Mouse (Mus musculus): ENCODE results near the gene Nr2c2ap. TPM values are rescaled to one million over a fixed set of nuclear protein-coding genes. Genes with fewer than 3 reads are reported as not detected.

The Nr2c2ap gene
- 10 to 100 TPM; 10.9 to 12.8 TPM for total RNA-seq (2021)

DNA sequence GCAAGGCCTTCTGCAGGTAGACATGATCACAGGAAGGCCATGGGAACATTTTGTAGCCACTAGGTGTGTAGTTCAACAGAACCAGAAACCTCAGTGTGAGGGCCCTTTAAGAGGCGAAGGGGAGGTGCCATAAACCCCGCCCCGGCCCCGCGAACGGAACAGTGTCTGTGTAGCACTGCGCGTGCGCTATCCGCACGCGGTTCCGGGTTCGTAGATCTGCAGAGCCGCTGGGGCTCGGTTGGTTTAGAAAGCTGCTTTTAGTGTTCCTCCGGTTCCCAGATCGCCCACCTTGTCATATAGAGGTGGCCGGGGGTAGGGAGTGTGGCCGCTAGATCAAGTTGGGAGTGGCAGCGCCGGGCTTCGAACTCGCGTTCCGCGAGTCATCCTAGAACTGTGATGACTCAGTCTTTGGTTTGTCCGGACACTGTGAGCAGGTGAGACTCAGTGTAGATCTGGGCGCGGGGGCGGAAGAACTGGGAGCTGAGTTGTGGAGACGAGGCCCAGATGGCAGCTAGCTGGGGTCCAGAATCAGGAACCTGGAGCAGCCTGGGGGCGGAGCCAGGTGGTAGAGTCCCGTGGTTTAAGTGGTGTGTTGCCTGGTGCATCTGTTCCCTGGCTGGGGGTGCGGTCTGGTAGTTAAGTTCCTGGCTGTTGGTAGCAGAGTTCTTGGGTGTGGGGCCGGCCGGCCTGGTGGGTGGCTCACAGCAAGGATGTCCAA, at the start of gene Nr2c2ap:
TSS of gene Nr2c2ap (plus strand) at position 168 of the 718 bp plus-strand sequence.
- intact Hi-C loops (cut with DNase I): no loop called here
- DNase-seq: peak; percentile 83 to 87

DNA sequence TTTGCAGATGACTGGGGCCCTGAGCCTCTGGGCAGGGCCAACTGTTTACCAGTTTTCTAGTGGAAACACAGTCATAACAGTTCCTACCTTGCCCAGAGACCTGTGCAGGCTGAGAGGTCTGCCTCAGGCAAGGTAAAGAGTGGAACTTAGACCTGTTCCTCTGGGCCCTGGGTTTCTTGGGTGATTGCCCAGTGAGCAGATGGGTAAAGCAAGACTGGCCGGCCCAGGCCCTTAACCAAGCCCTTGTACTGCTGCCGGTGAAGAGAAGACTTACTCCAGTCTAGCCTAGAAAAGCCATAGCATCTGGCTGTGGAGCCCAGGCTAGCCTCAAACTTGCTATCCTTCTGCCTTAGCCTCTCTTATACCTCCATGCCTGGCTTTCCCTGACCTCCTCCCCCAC, 49.2 kb upstream of the Nr2c2ap start:
- intact Hi-C loops (cut with DNase I): no loop called here
- no peak for DNase-seq

DNA sequence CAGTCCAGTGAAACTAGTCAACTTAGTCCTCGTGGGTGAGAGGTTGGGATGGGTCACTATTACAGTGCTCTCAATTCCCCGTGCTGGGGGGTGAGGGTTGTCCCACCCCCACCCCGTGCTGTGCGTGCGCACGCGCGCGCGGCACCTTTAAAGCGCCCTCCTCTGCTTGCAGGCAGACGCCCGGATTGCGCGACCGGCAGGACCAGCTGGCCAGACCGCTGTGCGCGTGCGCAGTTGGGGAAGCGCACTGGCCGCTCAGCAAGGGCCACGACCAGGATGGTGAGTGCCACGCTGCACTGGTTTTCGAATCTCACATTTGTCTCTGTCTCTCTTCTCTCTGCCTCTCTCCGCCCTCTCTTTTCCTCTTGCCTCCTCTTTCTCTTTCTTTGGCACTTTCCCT, 47.8 kb upstream of the Nr2c2ap start, which contains the start of gene Hapln4:
TSS of gene Hapln4 (plus strand) at position 173 of the 400 bp plus-strand sequence.
- intact Hi-C loops (cut with DNase I): no loop called here
- peak in 1 of 2 experiments; percentile 34 for DNase-seq

DNA sequence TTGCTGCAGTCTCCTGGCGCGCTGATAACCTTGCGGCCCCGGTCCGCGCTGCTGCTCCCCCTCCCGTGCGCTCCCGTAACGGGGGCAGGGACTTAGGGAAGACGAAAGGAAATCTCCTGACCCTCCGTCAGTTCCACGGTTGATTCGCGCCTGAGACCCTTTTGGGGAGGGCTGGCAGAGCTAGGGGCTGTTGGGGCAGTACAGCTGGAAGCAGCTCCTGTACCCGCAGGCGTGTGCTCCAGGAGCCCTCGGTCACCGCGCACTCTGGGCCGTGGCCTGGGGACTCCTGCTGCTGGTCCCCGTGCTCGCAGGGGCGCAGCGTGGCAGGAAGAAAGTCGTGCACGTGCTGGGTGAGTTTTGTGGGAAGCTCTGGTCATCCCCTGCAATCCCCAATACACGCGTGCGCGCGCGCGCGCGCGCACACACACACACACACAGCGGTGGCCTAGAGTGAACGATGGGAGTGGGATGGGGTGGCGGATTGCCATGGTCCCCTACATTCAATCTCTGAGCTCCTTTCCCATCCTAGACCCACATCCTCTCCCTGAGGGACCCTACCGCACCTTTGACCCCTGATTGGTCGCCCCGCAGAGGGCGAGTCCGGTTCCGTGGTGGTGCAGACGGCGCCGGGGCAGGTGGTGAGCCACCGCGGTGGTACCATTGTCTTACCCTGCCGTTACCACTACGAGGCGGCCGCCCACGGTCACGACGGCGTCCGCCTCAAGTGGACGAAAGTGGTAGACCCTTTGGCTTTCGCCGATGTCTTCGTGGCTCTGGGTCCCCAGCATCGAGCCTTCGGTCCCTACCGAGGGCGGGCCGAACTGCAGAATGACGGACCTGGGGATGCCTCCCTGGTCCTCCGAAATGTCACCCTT, 46.7 kb upstream of the Nr2c2ap start:
- DNase-seq: no peak
- intact Hi-C loops (cut with DNase I): loop anchor here (5.0 kb wide), 2 partner anchors 83 to 138 kb away; no protein-coding TSS in a partner anchor

DNA sequence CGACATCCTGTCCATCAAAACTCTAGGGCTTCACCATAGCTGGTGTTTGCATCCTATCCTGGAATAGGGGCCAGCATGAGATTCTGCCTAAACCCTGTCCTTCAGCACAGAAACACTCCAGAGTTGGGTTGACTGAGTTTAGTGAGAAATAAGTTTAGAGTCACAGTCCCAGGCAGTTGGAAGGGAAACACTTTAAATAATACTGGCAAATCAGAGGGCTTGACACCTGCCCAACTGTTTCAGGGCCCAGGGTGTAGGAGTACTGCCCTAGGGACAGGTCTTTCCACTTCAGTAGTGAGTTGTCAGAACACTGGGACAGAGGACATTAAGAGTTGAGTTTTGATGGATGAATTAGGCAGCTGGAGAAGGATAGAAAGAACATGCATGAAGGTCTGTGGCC, 45.0 kb upstream of the Nr2c2ap start:
- intact Hi-C loops (cut with DNase I): loop anchor here (5.0 kb wide), 2 partner anchors 81 to 136 kb away; no protein-coding TSS in a partner anchor

DNA sequence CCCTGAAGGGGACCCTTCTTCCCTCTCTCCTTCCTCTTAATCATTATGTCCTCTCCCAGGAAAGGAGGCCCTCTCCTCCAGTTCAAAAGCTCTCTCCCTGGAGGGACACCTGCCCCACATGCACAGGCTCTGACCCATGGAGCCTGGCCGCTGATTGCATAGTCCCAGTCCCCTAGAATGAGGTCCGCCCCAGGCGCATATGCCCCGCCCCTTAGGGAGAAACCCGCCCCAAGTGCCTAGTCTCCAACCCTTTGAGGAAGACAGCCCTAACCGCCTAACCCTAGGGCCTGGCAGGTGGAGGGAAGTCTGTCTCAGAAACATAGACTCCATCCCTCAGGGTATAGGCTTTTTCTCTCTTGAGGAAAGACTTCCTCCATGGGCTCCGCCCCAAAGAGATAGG, 43.9 kb upstream of the Nr2c2ap start:
- intact Hi-C loops (cut with DNase I): loop anchor here (5.0 kb wide), 2 partner anchors 80 to 135 kb away; no protein-coding TSS in a partner anchor
- DNase-seq: no peak

More for the DNA sequence above, 45.0 kb upstream of the Nr2c2ap start:
- DNase-seq: no peak

DNA sequence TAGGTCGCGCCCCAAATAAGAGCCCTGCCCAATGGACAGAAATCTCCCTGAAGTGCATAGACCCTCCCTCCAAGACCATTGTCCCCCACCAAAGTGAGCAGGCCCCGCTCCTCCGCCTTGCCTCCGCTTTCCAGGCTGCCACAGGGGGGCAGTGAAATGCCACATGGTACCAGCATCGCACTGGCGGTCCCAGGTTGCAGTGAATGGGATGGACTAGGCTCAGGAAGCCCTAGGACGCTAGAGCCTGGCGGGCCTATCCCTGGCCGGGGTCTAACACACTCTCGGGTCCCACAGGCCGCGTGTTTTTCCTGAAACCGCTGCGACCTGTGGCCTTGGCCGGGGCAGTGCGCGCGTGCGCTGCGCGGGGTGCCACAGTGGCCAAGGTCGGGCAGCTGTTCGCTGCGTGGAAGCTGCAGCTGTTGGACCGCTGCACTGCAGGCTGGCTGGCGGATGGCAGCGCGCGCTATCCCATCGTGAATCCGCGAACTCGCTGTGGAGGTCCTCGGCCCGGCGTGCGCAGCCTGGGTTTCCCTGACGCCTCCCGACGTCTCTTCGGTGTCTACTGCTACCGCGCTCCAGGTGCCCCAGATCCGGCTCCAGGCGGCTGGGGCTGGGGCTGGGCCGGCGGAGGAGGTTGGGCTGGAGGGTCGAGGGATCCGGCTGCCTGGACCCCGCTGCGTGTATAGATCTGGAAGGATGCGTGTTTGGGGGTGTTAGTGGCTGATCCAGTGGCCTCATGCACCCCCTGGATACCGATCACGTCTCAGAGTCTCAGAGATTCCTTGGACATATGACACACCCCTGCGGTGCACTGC, 43.1 kb upstream of the Nr2c2ap start:
- intact Hi-C loops (cut with DNase I): loop anchor here (5.0 kb wide), 2 partner anchors 79 to 134 kb away; no protein-coding TSS in a partner anchor

DNA sequence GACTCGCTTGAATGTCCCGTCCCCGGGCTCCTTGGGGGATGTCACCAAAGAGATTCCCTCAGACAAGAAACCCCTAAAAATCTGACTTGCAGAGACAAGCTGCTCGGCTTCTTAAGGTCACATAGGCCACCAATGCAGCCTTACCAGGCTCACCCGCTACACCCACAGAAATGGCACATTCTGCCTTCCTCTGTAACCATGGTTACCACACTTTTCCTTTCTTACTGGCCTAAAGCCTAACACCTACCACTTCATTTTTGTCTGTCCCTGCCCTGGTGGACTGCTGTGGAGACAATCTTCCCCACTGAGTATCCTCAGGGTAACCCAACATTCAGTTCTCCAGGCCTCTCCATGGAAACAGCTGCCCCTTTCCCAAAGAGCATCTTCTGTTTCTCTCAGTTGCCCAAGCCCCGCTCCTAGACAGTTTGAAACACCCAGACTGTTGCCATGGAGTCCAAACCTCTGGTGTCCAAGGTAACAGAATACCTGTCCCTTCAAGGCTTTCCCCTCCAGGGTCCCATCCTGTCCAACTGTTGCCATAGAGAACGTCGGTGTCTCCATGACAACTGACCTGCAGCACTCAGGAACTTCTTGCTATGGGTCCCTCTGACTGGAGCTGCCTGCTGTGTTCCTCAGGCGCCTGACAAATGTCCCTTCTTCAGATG, 41.7 kb upstream of the Nr2c2ap start:
- no peak for DNase-seq
- intact Hi-C loops (cut with DNase I): loop anchor here (5.0 kb wide), 2 partner anchors 78 to 133 kb away; no protein-coding TSS in a partner anchor

More for the DNA sequence above, 43.1 kb upstream of the Nr2c2ap start:
- peak; percentile 53 to 55 for DNase-seq

DNA sequence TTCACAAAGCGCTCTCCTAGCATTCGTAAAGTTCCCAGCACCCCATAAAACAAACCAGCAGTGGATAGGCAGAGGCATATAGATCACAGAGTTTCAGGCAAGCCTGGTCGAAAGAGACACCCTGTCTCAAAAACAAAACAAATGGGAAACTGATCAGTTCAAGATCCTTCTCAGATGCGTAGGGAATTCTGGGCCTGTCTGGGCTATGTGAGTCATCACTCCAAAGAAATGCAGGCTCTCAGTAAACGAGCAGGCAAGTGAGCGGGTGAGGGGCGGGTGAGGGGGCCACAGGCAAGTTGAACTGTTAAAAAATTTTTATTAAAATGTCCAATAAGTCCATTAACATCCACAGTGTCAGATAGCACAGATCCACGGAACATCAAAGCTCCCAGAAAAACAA, 38.3 kb upstream of the Nr2c2ap start:
- intact Hi-C loops (cut with DNase I): no loop called here
- no peak for DNase-seq

DNA sequence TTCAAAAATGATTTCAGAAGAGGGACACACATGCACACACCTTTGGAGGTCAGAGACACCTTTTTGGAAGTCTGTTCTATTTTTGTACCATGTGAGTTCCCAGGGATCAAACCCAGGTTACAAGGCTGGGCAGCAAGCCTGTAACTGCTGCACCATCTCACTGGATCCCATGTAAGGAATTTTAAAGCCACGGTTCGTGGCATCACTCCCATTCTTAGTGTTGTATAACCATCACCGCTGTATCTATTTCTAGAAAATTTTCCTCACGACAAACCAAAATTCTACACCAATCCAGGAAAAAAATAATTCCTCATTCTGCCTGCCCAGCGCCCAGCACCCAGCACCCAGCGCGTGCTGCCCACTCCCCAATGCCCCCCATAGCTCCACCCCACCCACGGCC, 31.9 kb upstream of the Nr2c2ap start:
- DNase-seq: no peak
- intact Hi-C loops (cut with DNase I): no loop called here

DNA sequence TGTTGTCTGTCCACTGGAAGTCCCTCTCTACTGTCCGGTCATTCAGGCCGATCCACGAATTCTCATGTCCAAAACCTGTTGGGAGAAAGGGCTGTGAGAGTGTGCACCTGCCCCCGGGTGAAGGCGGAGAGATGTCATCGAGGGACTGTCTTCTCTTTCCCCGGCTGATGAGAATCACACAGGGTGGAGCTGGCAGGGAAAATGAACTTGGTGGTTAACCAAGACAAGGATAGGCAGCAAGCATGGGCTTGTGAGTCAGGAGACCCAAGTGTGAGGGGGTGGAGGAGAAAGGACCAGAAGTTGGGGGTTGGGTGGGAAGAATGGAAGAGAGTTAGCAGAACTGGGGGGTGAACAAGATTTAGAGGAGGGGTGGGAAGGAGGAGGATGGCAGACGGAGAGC, 30.9 kb upstream of the Nr2c2ap start:
- intact Hi-C loops (cut with DNase I): loop anchor here (5.0 kb wide), 1 partner anchor 122 kb away; no protein-coding TSS in a partner anchor
- no peak for DNase-seq

DNA sequence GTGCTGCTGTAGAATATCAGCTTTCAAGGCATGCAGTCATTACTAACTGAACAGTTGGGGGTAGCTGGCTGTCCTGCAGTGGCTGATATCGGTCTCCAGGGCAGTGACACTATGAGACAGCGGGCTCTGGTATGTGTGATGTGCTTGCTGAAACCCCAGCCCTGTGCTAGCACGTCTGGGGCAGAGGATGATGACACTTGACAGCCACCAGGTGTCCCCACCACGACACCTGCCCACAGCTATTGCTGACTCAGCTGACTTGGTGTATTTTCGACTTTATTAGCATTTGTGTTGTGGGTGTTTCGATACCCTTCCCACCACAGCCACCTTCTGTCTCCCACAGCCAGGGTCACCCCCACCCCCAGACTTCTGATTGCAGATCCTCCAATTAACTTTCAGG, 26.6 kb upstream of the Nr2c2ap start:
- peak; percentile 48 to 62 for DNase-seq
- intact Hi-C loops (cut with DNase I): loop anchor here (1.0 to 5.0 kb wide), 3 partner anchors 18 to 118 kb away; no protein-coding TSS in a partner anchor

DNA sequence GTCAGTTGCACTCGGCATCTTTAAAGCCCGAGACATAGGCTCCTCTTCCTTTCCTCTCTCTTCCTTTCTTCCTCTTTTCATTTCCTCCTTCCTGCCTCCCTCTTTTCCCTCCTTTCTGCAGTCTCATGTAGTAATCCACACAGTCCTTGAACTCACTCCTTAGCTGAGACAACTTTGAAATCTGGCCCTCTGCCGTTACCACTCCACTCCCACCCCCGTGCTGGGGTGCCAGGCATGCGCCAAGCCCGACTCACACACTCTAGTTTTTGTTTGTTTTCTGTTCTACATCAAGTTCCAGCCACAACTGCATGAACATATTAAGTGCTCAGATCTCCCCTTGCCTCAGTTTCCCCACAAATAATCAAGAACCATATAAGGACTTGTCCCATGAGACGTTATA, 26.2 kb upstream of the Nr2c2ap start:
- intact Hi-C loops (cut with DNase I): loop anchor here (1.0 to 5.0 kb wide), 3 partner anchors 18 to 117 kb away; no protein-coding TSS in a partner anchor
- DNase-seq: no peak

DNA sequence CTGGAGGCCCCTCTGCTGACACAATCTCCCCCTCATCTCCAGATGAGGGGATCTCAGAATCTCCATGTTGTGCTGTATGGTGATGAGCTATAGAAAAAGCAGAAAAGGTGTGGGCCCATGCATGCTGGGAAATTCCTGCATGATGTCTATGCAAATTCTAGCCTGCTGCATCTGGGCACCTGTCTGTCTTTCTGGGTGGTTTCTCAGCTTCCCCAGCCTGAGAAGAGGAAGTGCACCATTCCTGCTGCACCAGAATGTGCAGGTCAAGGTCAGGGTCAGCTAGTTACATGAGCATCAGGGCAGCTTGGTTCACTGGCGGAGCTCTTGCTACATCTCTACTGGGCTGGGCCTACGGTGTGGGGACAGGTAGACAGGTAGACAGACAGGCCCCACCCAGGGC, 20.7 kb upstream of the Nr2c2ap start:
- DNase-seq: no peak
- intact Hi-C loops (cut with DNase I): no loop called here

DNA sequence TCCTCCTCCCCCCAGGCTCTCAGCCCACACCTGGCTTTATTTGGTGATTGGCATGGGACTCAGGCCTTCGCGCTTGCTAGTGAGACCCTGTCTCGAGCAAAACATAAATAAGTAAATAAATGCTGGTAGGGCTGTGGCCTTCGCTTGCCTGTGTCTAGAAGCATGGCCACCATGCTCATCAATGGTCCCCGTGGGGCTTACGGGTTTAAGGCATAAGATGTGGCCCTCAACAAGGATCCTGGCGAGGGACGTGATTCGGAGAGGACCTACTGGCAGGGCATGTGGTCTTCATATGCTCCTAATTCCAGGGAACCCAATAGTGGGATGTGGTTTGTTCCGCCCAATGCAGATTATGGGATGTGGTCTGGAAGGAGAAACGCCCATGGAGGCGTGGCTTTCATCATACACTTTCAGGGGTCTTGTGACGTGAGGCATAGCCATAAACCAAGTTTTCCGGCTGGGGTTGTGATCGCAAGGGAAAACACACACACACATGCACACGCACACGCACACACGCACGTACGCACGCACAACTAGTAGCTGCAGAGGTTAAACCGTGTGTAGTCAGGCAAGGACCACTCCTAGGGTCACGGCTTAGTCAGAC, 19.8 kb upstream of the Nr2c2ap start:
- no peak for DNase-seq
- intact Hi-C loops (cut with DNase I): no loop called here

DNA sequence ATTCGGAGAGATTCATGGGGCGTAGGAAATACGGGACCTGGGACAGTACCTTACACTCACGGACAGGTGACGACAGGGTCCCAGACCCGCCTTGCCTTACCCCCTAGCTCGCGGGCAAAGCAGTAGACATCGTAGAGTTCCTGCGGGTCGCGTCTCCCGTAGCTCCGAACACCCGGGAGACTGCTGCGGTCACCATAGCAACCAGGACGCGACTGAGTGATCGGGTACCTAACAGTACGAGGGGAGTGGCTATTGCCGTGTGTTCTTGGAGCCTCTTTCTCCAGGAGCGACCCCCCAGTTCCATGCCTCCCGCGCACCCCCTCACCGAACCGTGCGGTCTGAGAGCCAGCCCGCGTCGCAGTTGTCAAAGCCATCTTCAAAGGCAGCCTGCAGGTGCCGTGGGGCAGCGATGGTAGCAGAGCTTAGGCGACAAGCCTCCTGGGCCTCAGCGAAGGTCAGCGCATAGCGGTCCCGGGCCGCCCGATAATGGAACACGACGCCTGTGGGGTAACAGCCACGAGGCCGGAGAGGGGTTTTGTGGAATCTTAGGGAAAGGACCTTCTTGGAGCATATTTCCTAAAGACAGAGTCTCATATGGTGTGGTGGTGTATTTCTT, 18.6 kb upstream of the Nr2c2ap start:
- intact Hi-C loops (cut with DNase I): no loop called here
- DNase-seq: no peak

DNA sequence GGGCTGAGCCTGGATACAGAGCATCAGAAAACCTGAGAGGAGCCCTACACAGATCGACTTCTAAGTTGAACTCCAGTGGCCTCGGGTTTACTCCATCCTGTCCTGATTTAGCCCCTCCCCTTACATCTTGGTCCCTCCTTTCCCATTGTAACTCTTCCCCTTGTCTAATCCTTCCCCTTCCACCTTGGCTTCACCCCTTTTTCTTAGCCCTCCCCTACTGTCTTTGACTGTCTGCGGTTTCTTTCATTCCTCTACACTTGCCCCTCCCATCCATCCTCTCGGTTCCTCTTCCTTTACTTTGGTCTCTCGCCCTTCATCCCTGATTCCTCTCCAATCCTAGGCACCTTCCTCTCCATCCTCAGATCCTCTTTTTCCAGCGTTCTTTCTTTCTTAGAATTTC, 16.6 kb upstream of the Nr2c2ap start:
- intact Hi-C loops (cut with DNase I): no loop called here
- DNase-seq: no peak

DNA sequence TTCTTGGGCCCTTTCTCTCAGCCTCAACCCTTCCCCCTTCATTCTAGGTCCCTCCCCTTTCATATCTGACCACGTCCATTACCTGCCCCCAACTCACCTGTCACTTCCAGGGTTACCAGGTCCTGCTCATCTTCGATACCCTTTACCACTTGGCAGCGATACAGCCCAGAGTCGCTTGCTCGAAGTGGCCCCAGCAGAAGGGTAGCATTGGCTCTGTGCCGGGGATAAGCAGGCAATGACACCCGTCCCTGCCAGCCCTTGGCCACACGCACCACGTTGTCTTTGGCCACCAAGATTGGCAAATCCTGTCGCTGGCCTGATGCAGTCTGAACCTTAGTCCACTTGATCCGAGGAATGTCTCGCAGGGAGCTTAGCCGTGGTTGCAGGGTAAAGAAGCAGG, 16.2 kb upstream of the Nr2c2ap start:
- no peak for DNase-seq
- intact Hi-C loops (cut with DNase I): no loop called here

DNA sequence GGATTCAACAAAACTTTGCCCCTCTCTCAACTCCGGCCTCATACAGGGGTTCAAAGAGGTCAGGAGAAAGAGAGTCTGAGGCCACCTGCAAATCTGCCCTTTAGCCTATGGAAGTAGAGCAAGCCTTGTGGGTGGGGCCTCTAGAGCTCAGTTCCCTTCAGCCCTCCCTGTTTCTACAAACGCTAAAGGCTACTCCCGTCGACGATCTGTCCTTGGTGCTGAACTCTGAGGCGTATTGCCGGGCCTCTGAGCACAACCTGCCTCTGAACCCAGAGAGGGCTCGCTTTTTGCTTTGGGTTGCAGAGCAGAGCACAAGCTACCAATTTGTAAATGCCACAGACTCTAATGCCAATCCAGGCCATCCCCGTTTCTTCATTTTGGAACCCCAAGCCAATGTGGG, 13.5 kb upstream of the Nr2c2ap start:
- intact Hi-C loops (cut with DNase I): no loop called here
- peak; percentile 41 to 60 for DNase-seq
